15 mouse cellular contexts compared by ENCODE assay signal in genomic region chr17:28100669-28101068, GRCm38 (mm10). TPM values are rescaled to one million over a fixed set of nuclear protein-coding genes. Genes with fewer than 3 reads are reported as not detected.
A peak's percentile ranks its signal among the peaks of the same experiment; 100 is the strongest.
DNase-seq lines count a peak whose midpoint lies in the region; ATAC-seq and TF ChIP-seq lines count a peak whose summit lies in the region.
"Had no signal": no experiment of that assay in that cellular context is flagged by ENCODE, and none has a peak within 500 bp of the region (broad histone marks: within the 10 kb centered on the region; RNA-seq: fewer than 3 reads in every experiment).

No protein-coding gene starts in this region.

- H3K4me2 ChIP-seq in hindbrain, embryonic 13.5 days = no peak overlapping the region
- no peak overlapping the region for H3K4me2 ChIP-seq in hindbrain, embryonic 16.5 days (ENCODE audit: low read length)
- H3K4me2 ChIP-seq in lung, postnatal 0 days (replicated peaks; ENCODE audit: low read depth, low read length) = no peak overlapping the region
- H3K4me2 ChIP-seq in midbrain, postnatal 0 days (ENCODE audit: low read depth, low read length, poor library complexity, severe bottlenecking) = no peak overlapping the region
- H3K4me2 ChIP-seq: stomach, embryonic 15.5 days had no signal

- no peak for TF ChIP-seq EP300 in lung, postnatal 0 days (IDR thresholded peaks at IDR 0.05)

- H3K9me3 ChIP-seq in hindbrain, embryonic 13.5 days = no peaks in the 10 kb centered on the region
- H3K9me3 ChIP-seq in hindbrain, embryonic 16.5 days (ENCODE audit: control insufficient read depth, low read length) = no peaks in the 10 kb centered on the region
- H3K9me3 ChIP-seq in lung, postnatal 0 days (ENCODE audit: low read length) = no peaks in the 10 kb centered on the region
- no peaks in the 10 kb centered on the region for H3K9me3 ChIP-seq in midbrain, postnatal 0 days (ENCODE audit: low read length)
- H3K9me3 ChIP-seq: stomach, embryonic 15.5 days had no signal

- no peak overlapping the region for H3K4me3 ChIP-seq in hindbrain, embryonic 13.5 days
- no peak overlapping the region for H3K4me3 ChIP-seq in hindbrain, embryonic 16.5 days (ENCODE audit: low read length)
- H3K4me3 ChIP-seq in lung, postnatal 0 days (ENCODE audit: low read depth, low read length) = no peak overlapping the region
- H3K4me3 ChIP-seq in midbrain, postnatal 0 days (ENCODE audit: low read depth, low read length) = no peak overlapping the region
- H3K4me3 ChIP-seq: stomach, embryonic 15.5 days had no signal

- H3K36me3 ChIP-seq in hindbrain, embryonic 13.5 days = no peaks in the 10 kb centered on the region
- no peaks in the 10 kb centered on the region for H3K36me3 ChIP-seq in hindbrain, embryonic 16.5 days (ENCODE audit: control insufficient read depth, insufficient read depth, low read length)
- H3K36me3 ChIP-seq in lung, postnatal 0 days (ENCODE audit: insufficient read depth, low read length) = no peaks in the 10 kb centered on the region
- H3K36me3 ChIP-seq in midbrain, postnatal 0 days (ENCODE audit: insufficient read depth, low read length) = no peaks in the 10 kb centered on the region
- H3K36me3 ChIP-seq: stomach, embryonic 15.5 days had no signal

- H3K9ac ChIP-seq in hindbrain, embryonic 13.5 days = no peak overlapping the region
- H3K9ac ChIP-seq in hindbrain, embryonic 16.5 days (ENCODE audit: low read depth, low read length) = no peak overlapping the region
- H3K9ac ChIP-seq in lung, postnatal 0 days (replicated peaks; ENCODE audit: low read depth) = no peak overlapping the region
- H3K9ac ChIP-seq in midbrain, postnatal 0 days (replicated peaks; ENCODE audit: low read length, poor library complexity, severe bottlenecking) = no peak overlapping the region
- H3K9ac ChIP-seq: stomach, embryonic 15.5 days had no signal

- peak; percentile 39 for TF ChIP-seq CTCF in lung, postnatal 0 days (IDR thresholded peaks at IDR 0.05)
- TF ChIP-seq CTCF in midbrain, postnatal 0 days (IDR thresholded peaks at IDR 0.05) = peak; percentile 49

- H3K27me3 ChIP-seq in hindbrain, embryonic 13.5 days = no peaks in the 10 kb centered on the region
- no peaks in the 10 kb centered on the region for H3K27me3 ChIP-seq in hindbrain, embryonic 16.5 days (replicated peaks; ENCODE audit: control insufficient read depth, insufficient read depth, low read length)
- no peaks in the 10 kb centered on the region for H3K27me3 ChIP-seq in lung, postnatal 0 days (replicated peaks; ENCODE audit: insufficient read depth, low read length)
- H3K27me3 ChIP-seq in midbrain, postnatal 0 days (ENCODE audit: insufficient read depth, low read length) = no peaks in the 10 kb centered on the region
- H3K27me3 ChIP-seq: stomach, embryonic 15.5 days had no signal

- H3K4me1 ChIP-seq in hindbrain, embryonic 13.5 days (replicated peaks) = peaks cover 17% of the 10 kb centered on the region
- H3K4me1 ChIP-seq in hindbrain, embryonic 16.5 days (ENCODE audit: control insufficient read depth, insufficient read depth, low read depth, low read length) = peaks cover 7% of the 10 kb centered on the region
- no peaks in the 10 kb centered on the region for H3K4me1 ChIP-seq in lung, postnatal 0 days (ENCODE audit: insufficient read depth, low read depth, low read length)
- H3K4me1 ChIP-seq in midbrain, postnatal 0 days (ENCODE audit: insufficient read depth, low read length) = no peaks in the 10 kb centered on the region
- H3K4me1 ChIP-seq: stomach, embryonic 15.5 days had no signal

- 89% methylated on average over 1 of the region's 1 CpGs for WGBS in hindbrain, embryonic 13.5 days
- WGBS in hindbrain, embryonic 16.5 days = 93% methylated on average over 1 of the region's 1 CpGs
- 96% methylated on average over 1 of the region's 1 CpGs for WGBS in lung, postnatal 0 days
- 74% methylated on average over 1 of the region's 1 CpGs for WGBS in midbrain, postnatal 0 days

- no peak for DNase-seq in lung, postnatal 0 days (ENCODE audit: low spot score)
- DNase-seq in lung, postnatal 25 days (ENCODE audit: low spot score) = no peak
- DNase-seq in R1 (ENCODE audit: low read depth, low spot score) = peak; percentile 81
- DNase-seq in midbrain, postnatal 0 days (ENCODE audit: low spot score) = no peak
- DNase-seq: cerebellum, adult 2 months; gastrocnemius, postnatal 36 days; heart, postnatal 10 days; kidney, postnatal 10 days; lung, postnatal 14 days; right cerebral cortex, postnatal 4 days had no signal

- ATAC-seq in hindbrain, embryonic 13.5 days (ENCODE audit: low FRiP score) = no peak
- no peak for ATAC-seq in hindbrain, embryonic 16.5 days
- no peak for ATAC-seq in lung, postnatal 0 days
- ATAC-seq in midbrain, postnatal 0 days (ENCODE audit: low FRiP score) = no peak
- ATAC-seq in activated CD4-positive, CD25-positive, alpha-beta regulatory T cell, adult 4 months = no peak
- ATAC-seq in cerebellum, adult (ENCODE audit: insufficient number of reproducible peaks, low FRiP score, low TSS enrichment) = no peak

- peak overlapping the region; percentile 81 for H3K27ac ChIP-seq in hindbrain, embryonic 13.5 days
- H3K27ac ChIP-seq in hindbrain, embryonic 16.5 days (ENCODE audit: low read depth, low read length) = no peak overlapping the region
- no peak overlapping the region for H3K27ac ChIP-seq in lung, postnatal 0 days (ENCODE audit: low read length)
- H3K27ac ChIP-seq in midbrain, postnatal 0 days (ENCODE audit: low read depth, low read length) = no peak overlapping the region
- H3K27ac ChIP-seq: stomach, embryonic 15.5 days had no signal

RNA-seq across cellular contexts. Expression of gene Tcp11, which starts 20.2 kb away (rescaled TPM):
- polyA plus RNA-seq in hindbrain, embryonic 13.5 days (2015; fragmentation: Nextera tagmentation; extraction: Ambion mirVana) = 1.4 and 1.7 TPM in 2 replicates
- 1.4 and 1.6 TPM in 2 replicates for polyA plus RNA-seq in hindbrain, embryonic 16.5 days (2015; fragmentation: Nextera tagmentation; extraction: Ambion mirVana)
- polyA plus RNA-seq in lung, postnatal 0 days (2015; fragmentation: Nextera tagmentation; extraction: Ambion mirVana) = 6.0 and 7.1 TPM in 2 replicates
- 4.1 and 8.2 TPM in 2 replicates for total RNA-seq in midbrain, postnatal 0 days (2014; rRNA removed)
- 2.3 and 2.5 TPM in 2 replicates for polyA plus RNA-seq in midbrain, postnatal 0 days (2015; fragmentation: Nextera tagmentation; extraction: Ambion mirVana)
- 1 to 10 TPM; 1.0 to 1.6 TPM for polyA plus RNA-seq in activated CD4-positive, CD25-positive, alpha-beta regulatory T cell, adult 4 months (2017; shearing (Covaris generic))
- total RNA-seq: gastrocnemius, postnatal 36 days had no signal

RNA-seq across cellular contexts. Expression of gene Scube3, which starts 41.3 kb away (rescaled TPM):
- polyA plus RNA-seq in hindbrain, embryonic 13.5 days (2015; fragmentation: Nextera tagmentation; extraction: Ambion mirVana) = 5.1 and 5.7 TPM in 2 replicates
- polyA plus RNA-seq in hindbrain, embryonic 16.5 days (2015; fragmentation: Nextera tagmentation; extraction: Ambion mirVana) = 3.0 and 3.6 TPM in 2 replicates
- 0.27 and 0.30 TPM in 2 replicates for polyA plus RNA-seq in lung, postnatal 0 days (2015; fragmentation: Nextera tagmentation; extraction: Ambion mirVana)
- 19.9 and 24.7 TPM in 2 replicates for total RNA-seq in midbrain, postnatal 0 days (2014; rRNA removed)
- 3.1 and 3.9 TPM in 2 replicates for polyA plus RNA-seq in midbrain, postnatal 0 days (2015; fragmentation: Nextera tagmentation; extraction: Ambion mirVana)
- polyA plus RNA-seq in activated CD4-positive, CD25-positive, alpha-beta regulatory T cell, adult 4 months (2017; shearing (Covaris generic)) = not detected
